Mouse (Mus musculus): Measurements from ENCODE around the gene Sars2. TPM values are rescaled to one million over a fixed set of nuclear protein-coding genes. Genes with fewer than 3 reads are reported as not detected.
A peak's percentile ranks its signal among the peaks of the same experiment; 100 is the strongest.

The Sars2 gene
- polyA plus RNA-seq, 1 experiment: 19.0 TPM

- peaks cover 3% of the 10 kb centered on the region; the same call in 1 of the 2 replicates for H3K4me1 ChIP-seq (ENCODE audit: control insufficient read depth, insufficient read depth, insufficient read length, low read length)
- peaks cover 11% of the 10 kb centered on the region for H3K27me3 ChIP-seq (ENCODE audit: control insufficient read depth, insufficient read depth, low read length)
- 6% methylated on average over 36 of the region's 36 CpGs for WGBS
- peak within 1 kb of the TSS; percentile 69 for H3K4me3 ChIP-seq (ENCODE audit: low read depth, low read length)
- no peak within 1 kb of the TSS for H3K27ac ChIP-seq (ENCODE audit: insufficient read depth, low read depth, low read length)
- no peaks in the 10 kb centered on the region for H3K36me3 ChIP-seq (ENCODE audit: control insufficient read depth, insufficient read depth, low read length)
- TF ChIP-seq POLR2A (IDR thresholded peaks at IDR 0.05; ENCODE audit: low read depth, low read length) (no peak), CTCF (IDR thresholded peaks at IDR 0.05; ENCODE audit: extremely low read depth, insufficient read length, insufficient replicate concordance, low read depth, low read length) (0 out of 2 replicates have a peak, but pooled peaks have one; percentile 14)
These were observed 25.1 kb upstream of the Sars2 start, which contains the start of gene Fbxo17 for GRCm38 (mm10) chr7:28716590-28717281. Fbxo17 (plus strand) TSS chr7:28716804.

- WGBS: 84% methylated on average over 10 of the region's 10 CpGs
- no peaks in the 10 kb centered on the region for H3K36me3 ChIP-seq (ENCODE audit: control insufficient read depth, insufficient read depth, low read length)
- no peak overlapping the region for H3K27ac ChIP-seq (ENCODE audit: insufficient read depth, low read depth, low read length)
- TF ChIP-seq POLR2A (IDR thresholded peaks at IDR 0.05; ENCODE audit: low read depth, low read length) (no peak), CTCF (IDR thresholded peaks at IDR 0.05; ENCODE audit: extremely low read depth, insufficient read length, insufficient replicate concordance, low read depth, low read length) (no peak)
- no peak overlapping the region for H3K4me3 ChIP-seq (ENCODE audit: low read depth, low read length)
- peaks cover 3% of the 10 kb centered on the region; the same call in 1 of the 2 replicates for H3K4me1 ChIP-seq (ENCODE audit: control insufficient read depth, insufficient read depth, insufficient read length, low read length)
- H3K27me3 ChIP-seq (ENCODE audit: control insufficient read depth, insufficient read depth, low read length): peaks cover 11% of the 10 kb centered on the region
These were observed 24.1 kb upstream of the Sars2 start for GRCm38 (mm10) chr7:28717726-28718125.

- Histone ChIP-seq H3K36me3 (ENCODE audit: control insufficient read depth, insufficient read depth, low read length) (no peaks in the 10 kb centered on the region), H3K27ac (ENCODE audit: insufficient read depth, low read depth, low read length) (no peak overlapping the region), H3K4me3 (ENCODE audit: low read depth, low read length) (no peak overlapping the region), H3K27me3 (ENCODE audit: control insufficient read depth, insufficient read depth, low read length) (peaks cover 11% of the 10 kb centered on the region), H3K4me1 (ENCODE audit: control insufficient read depth, insufficient read depth, insufficient read length, low read length) (peaks cover 3% of the 10 kb centered on the region; the same call in 1 of the 2 replicates)
- WGBS: 51% methylated on average over 4 of the region's 4 CpGs
- TF ChIP-seq CTCF (IDR thresholded peaks at IDR 0.05; ENCODE audit: extremely low read depth, insufficient read length, insufficient replicate concordance, low read depth, low read length) (no peak), POLR2A (IDR thresholded peaks at IDR 0.05; ENCODE audit: low read depth, low read length) (no peak)
These were observed 22.6 kb upstream of the Sars2 start for GRCm38 (mm10) chr7:28719159-28719558.

- Histone ChIP-seq H3K27me3 (ENCODE audit: control insufficient read depth, insufficient read depth, low read length) (peaks cover 11% of the 10 kb centered on the region), H3K4me3 (ENCODE audit: low read depth, low read length) (no peak overlapping the region), H3K27ac (ENCODE audit: insufficient read depth, low read depth, low read length) (no peak overlapping the region), H3K36me3 (ENCODE audit: control insufficient read depth, insufficient read depth, low read length) (no peaks in the 10 kb centered on the region), H3K4me1 (ENCODE audit: control insufficient read depth, insufficient read depth, insufficient read length, low read length) (peaks cover 3% of the 10 kb centered on the region; the same call in 1 of the 2 replicates)
- TF ChIP-seq CTCF (IDR thresholded peaks at IDR 0.05; ENCODE audit: extremely low read depth, insufficient read length, insufficient replicate concordance, low read depth, low read length) (no peak), POLR2A (IDR thresholded peaks at IDR 0.05; ENCODE audit: low read depth, low read length) (no peak)
- 63% methylated on average over 2 of the region's 2 CpGs for WGBS
These were observed 22.1 kb upstream of the Sars2 start for GRCm38 (mm10) chr7:28719650-28720049.

GRCm38 (mm10) chr7:28720753-28721537 is 20.8 kb upstream of the Sars2 start:
- no peak overlapping the region for H3K4me3 ChIP-seq (ENCODE audit: low read depth, low read length)
- peaks cover 3% of the 10 kb centered on the region; the same call in 1 of the 2 replicates for H3K4me1 ChIP-seq (ENCODE audit: control insufficient read depth, insufficient read depth, insufficient read length, low read length)
- H3K27me3 ChIP-seq (ENCODE audit: control insufficient read depth, insufficient read depth, low read length): peaks cover 9% of the 10 kb centered on the region
- no peak overlapping the region for H3K27ac ChIP-seq (ENCODE audit: insufficient read depth, low read depth, low read length)
- 88% methylated on average over 3 of the region's 3 CpGs for WGBS
- H3K36me3 ChIP-seq (ENCODE audit: control insufficient read depth, insufficient read depth, low read length): no peaks in the 10 kb centered on the region
- TF ChIP-seq POLR2A (IDR thresholded peaks at IDR 0.05; ENCODE audit: low read depth, low read length): no peak
- no peak for TF ChIP-seq CTCF (IDR thresholded peaks at IDR 0.05; ENCODE audit: extremely low read depth, insufficient read length, insufficient replicate concordance, low read depth, low read length)

GRCm38 (mm10) chr7:28722079-28722478 is 19.7 kb upstream of the Sars2 start:
- WGBS: 94% methylated on average over 7 of the region's 7 CpGs
- Histone ChIP-seq H3K4me1 (ENCODE audit: control insufficient read depth, insufficient read depth, insufficient read length, low read length) (no peaks in the 10 kb centered on the region), H3K27me3 (ENCODE audit: control insufficient read depth, insufficient read depth, low read length) (peaks cover under 1% of the 10 kb centered on the region; the same call in 1 of the 2 replicates), H3K36me3 (ENCODE audit: control insufficient read depth, insufficient read depth, low read length) (no peaks in the 10 kb centered on the region), H3K27ac (ENCODE audit: insufficient read depth, low read depth, low read length) (no peak overlapping the region), H3K4me3 (ENCODE audit: low read depth, low read length) (no peak overlapping the region)
- TF ChIP-seq CTCF (IDR thresholded peaks at IDR 0.05; ENCODE audit: extremely low read depth, insufficient read length, insufficient replicate concordance, low read depth, low read length): no peak

- Histone ChIP-seq H3K27ac (ENCODE audit: insufficient read depth, low read depth, low read length) (no peak overlapping the region), H3K4me1 (ENCODE audit: control insufficient read depth, insufficient read depth, insufficient read length, low read length) (no peaks in the 10 kb centered on the region), H3K36me3 (ENCODE audit: control insufficient read depth, insufficient read depth, low read length) (no peaks in the 10 kb centered on the region), H3K4me3 (ENCODE audit: low read depth, low read length) (no peak overlapping the region), H3K27me3 (ENCODE audit: control insufficient read depth, insufficient read depth, low read length) (no peaks in the 10 kb centered on the region)
- 92% methylated on average over 2 of the region's 2 CpGs for WGBS
- TF ChIP-seq POLR2A (IDR thresholded peaks at IDR 0.05; ENCODE audit: low read depth, low read length): no peak
- no peak for TF ChIP-seq CTCF (IDR thresholded peaks at IDR 0.05; ENCODE audit: extremely low read depth, insufficient read length, insufficient replicate concordance, low read depth, low read length)
These were observed 17.2 kb upstream of the Sars2 start for GRCm38 (mm10) chr7:28724613-28725012.

Data from small intestine, adult 2 months (tissue).